Mouse (Mus musculus): ENCODE measurements around the gene Telo2. TPM values are rescaled to one million over a fixed set of nuclear protein-coding genes. Genes with fewer than 3 reads are reported as not detected.

Gene Telo2
- polyA plus RNA-seq, 1 experiment from 2014 or later, result 8.7 TPM

DNA sequence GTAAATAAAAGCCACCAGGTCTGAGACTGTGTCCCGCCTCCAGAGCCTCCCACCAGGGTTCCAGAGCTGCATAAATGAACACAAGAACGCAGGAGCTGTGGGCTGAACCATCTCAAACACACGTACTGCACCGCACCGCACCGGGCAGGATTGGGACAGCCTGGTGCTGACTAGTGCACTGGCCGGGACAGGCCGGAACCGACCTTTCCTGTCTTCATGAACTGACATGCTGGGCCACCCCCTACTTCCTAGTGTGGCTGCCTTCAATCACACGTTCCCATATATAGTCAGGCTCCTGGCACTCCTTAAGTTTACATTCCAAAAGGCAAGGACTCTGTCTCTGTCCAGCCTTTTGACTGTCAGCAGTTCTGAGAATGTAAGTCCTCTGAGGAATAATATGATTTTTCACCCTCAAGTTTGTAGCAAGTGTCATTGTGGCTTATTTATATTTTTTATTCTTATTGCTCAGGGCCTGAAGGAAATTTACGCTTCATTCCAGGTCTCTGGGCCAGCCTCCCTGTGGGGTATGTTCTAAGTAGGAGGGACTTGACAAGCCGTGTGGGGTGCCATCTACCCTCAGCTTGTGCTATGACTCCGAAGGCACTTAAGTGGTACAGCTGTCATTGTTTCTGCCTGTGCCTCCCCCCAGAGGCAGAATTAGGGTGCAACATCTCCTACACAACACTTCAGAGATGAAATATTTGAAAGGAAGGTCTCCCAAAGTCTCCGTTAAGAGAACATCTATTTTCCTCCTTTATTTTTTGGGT lies 33.5 kb downstream of the Telo2 start:
- Histone ChIP-seq H3K4me3 (ENCODE audit: low read depth, low read length) (no peak overlapping the region), H3K27ac (ENCODE audit: low read depth, low read length) (peak overlapping the region; percentile 73), H3K4me1 (replicated peaks; ENCODE audit: control insufficient read depth, insufficient read depth, low read length) (no peaks in the 10 kb centered on the region), H3K36me3 (ENCODE audit: control insufficient read depth, insufficient read depth) (peaks cover 1% of the 10 kb centered on the region; the same call in 1 of the 2 replicates), H3K27me3 (replicated peaks; ENCODE audit: control insufficient read depth, insufficient read depth, low read length) (no peaks in the 10 kb centered on the region), H3K9me3 (ENCODE audit: control insufficient read depth) (no peaks in the 10 kb centered on the region), H3K9ac (ENCODE audit: low read depth, low read length) (no peak overlapping the region), H3K4me2 (replicated peaks; ENCODE audit: low read depth) (peak overlapping the region; percentile 17)
- WGBS, result 41% methylated on average over 14 of the region's 14 CpGs
- TF ChIP-seq CTCF (IDR thresholded peaks at IDR 0.05; ENCODE audit: low read depth), result peak; percentile 53
- peak; percentile 62; the same call in 1 of the 2 replicates for ATAC-seq

DNA sequence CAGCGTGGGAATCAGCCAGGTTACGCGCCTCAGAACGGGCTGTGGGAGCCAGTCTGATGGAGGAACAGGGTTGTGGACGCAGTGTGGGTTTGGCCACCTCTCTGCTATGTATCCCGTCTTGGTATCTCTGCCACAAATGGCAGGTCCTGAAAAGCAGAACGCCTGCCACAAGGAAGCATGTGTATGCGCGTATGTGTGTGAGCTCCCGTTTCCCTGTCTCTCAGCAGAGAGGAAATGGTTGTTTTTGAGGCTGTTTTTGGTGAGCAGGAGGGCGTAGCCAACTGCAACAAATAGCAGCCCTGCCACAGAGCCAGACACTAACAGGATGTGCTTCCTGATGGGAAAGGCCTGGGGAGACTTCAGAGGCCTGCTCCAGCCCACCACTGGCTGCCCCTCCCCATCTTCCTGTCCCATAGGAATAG lies 34.8 kb downstream of the Telo2 start:
- H3K27me3 ChIP-seq (replicated peaks; ENCODE audit: control insufficient read depth, insufficient read depth, low read length), result no peaks in the 10 kb centered on the region
- H3K36me3 ChIP-seq (ENCODE audit: control insufficient read depth, insufficient read depth), result peaks cover 6% of the 10 kb centered on the region; the same call in 1 of the 2 replicates
- 62% methylated on average over 11 of the region's 11 CpGs for WGBS
- ATAC-seq, result no peak
- H3K9me3 ChIP-seq (ENCODE audit: control insufficient read depth), result no peaks in the 10 kb centered on the region
- peak overlapping the region; percentile 55 for H3K4me2 ChIP-seq (replicated peaks; ENCODE audit: low read depth)
- TF ChIP-seq CTCF (IDR thresholded peaks at IDR 0.05; ENCODE audit: low read depth), result no peak
- peak overlapping the region; percentile 74 for H3K27ac ChIP-seq (ENCODE audit: low read depth, low read length)
- peak overlapping the region; percentile 38 for H3K4me3 ChIP-seq (ENCODE audit: low read depth, low read length)
- no peaks in the 10 kb centered on the region for H3K4me1 ChIP-seq (replicated peaks; ENCODE audit: control insufficient read depth, insufficient read depth, low read length)
- peak overlapping the region; percentile 40; the same call in 1 of the 2 replicates for H3K9ac ChIP-seq (ENCODE audit: low read depth, low read length)

DNA sequence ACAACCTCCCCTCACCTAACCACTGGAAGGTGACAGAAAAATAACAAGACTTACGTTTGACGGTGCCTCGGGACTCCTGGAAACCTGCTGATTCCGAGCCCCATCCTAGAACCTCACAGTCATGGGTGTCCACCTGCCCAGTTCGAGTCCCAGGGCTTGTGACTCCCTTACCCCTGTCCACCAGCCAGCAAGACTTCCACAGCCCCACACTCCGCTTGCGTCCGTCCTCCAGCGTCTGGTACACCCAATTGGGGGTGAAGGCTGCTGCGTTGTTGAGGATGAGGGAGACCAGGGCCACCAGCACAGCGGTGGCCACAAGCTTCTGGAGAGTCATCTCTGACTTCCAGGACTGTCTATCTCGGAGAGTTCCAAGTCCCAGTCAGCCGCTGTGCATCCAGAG lies 35.6 kb downstream of the Telo2 start:
- H3K4me1 ChIP-seq (replicated peaks; ENCODE audit: control insufficient read depth, insufficient read depth, low read length), result no peaks in the 10 kb centered on the region
- 75% methylated on average over 13 of the region's 13 CpGs for WGBS
- no peaks in the 10 kb centered on the region for H3K9me3 ChIP-seq (ENCODE audit: control insufficient read depth)
- no peaks in the 10 kb centered on the region for H3K27me3 ChIP-seq (replicated peaks; ENCODE audit: control insufficient read depth, insufficient read depth, low read length)
- H3K4me3 ChIP-seq (ENCODE audit: low read depth, low read length), result peak overlapping the region; percentile 38
- H3K27ac ChIP-seq (ENCODE audit: low read depth, low read length), result peak overlapping the region; percentile 74; the same call in 1 of the 2 replicates
- H3K4me2 ChIP-seq (replicated peaks; ENCODE audit: low read depth), result peak overlapping the region; percentile 55
- TF ChIP-seq CTCF (IDR thresholded peaks at IDR 0.05; ENCODE audit: low read depth), result no peak
- H3K9ac ChIP-seq (ENCODE audit: low read depth, low read length), result peak overlapping the region; percentile 40
- ATAC-seq, result no peak
- peaks cover 6% of the 10 kb centered on the region; the same call in 1 of the 2 replicates for H3K36me3 ChIP-seq (ENCODE audit: control insufficient read depth, insufficient read depth)

DNA sequence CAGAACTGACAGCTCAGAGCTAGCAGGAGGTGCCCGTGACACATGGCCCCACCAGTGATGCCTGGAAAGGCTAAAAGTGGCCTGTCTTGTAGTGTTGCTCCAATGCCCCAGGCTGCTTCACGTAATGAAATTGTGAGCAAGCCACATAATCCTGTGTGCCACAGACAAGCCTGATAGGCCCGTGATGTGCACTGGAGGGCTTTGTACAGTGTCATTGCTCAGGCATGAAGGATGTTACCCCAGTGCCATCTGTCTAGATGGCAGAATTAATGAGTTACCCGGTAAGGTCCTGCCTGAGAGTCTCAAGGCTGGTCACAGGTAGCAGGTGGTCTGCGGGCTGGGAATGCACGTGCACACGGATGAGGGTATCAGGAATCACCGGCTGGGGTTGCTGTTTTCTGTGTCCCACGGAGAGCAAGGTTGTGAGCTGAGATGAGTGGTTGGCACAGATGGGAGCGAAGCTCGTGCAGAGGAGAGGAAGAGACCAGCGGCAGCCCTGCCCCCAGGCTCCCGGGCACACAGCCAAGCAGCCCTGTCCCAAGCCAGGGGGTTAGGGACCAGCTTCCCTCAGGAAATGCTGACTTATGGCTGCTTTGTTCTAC lies 37.9 kb downstream of the Telo2 start:
- no peaks in the 10 kb centered on the region for H3K4me1 ChIP-seq (replicated peaks; ENCODE audit: control insufficient read depth, insufficient read depth, low read length)
- H3K9me3 ChIP-seq (ENCODE audit: control insufficient read depth), result no peaks in the 10 kb centered on the region
- H3K36me3 ChIP-seq (ENCODE audit: control insufficient read depth, insufficient read depth), result peaks cover 6% of the 10 kb centered on the region; the same call in 1 of the 2 replicates
- peak overlapping the region; percentile 46 for H3K4me2 ChIP-seq (replicated peaks; ENCODE audit: low read depth)
- no peak for TF ChIP-seq CTCF (IDR thresholded peaks at IDR 0.05; ENCODE audit: low read depth)
- H3K27me3 ChIP-seq (replicated peaks; ENCODE audit: control insufficient read depth, insufficient read depth, low read length), result no peaks in the 10 kb centered on the region
- no peak overlapping the region for H3K9ac ChIP-seq (ENCODE audit: low read depth, low read length)
- no peak for ATAC-seq
- WGBS, result 63% methylated on average over 13 of the region's 13 CpGs
- H3K4me3 ChIP-seq (ENCODE audit: low read depth, low read length), result peak overlapping the region; percentile 38
- no peak overlapping the region for H3K27ac ChIP-seq (ENCODE audit: low read depth, low read length)

DNA sequence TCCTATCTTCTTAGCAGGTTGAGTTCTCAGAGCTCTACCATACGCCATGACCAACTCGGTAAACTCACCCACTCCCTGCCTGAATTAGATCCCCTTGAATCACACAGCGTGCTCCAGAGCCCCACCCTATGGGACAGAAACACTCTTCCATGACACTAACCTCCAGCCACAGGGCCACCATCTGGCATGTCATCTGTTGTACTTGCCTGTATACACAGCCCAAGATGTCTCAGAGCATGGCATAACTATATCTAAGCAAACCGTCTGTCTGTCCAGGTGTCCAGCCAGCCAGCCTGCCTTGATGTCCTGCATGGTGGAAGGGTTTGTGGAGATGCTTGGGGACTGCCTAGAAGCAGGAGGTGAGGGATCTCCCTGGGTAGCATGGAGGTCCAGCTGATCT lies 38.9 kb downstream of the Telo2 start:
- Histone ChIP-seq H3K4me1 (replicated peaks; ENCODE audit: control insufficient read depth, insufficient read depth, low read length) (no peaks in the 10 kb centered on the region), H3K4me3 (ENCODE audit: low read depth, low read length) (no peak overlapping the region), H3K27ac (ENCODE audit: low read depth, low read length) (no peak overlapping the region), H3K36me3 (ENCODE audit: control insufficient read depth, insufficient read depth) (peaks cover 6% of the 10 kb centered on the region; the same call in 1 of the 2 replicates), H3K4me2 (replicated peaks; ENCODE audit: low read depth) (peak overlapping the region; percentile 46; the same call in 1 of the 2 replicates), H3K9ac (ENCODE audit: low read depth, low read length) (no peak overlapping the region), H3K27me3 (replicated peaks; ENCODE audit: control insufficient read depth, insufficient read depth, low read length) (no peaks in the 10 kb centered on the region), H3K9me3 (ENCODE audit: control insufficient read depth) (no peaks in the 10 kb centered on the region)
- 77% methylated on average over 4 of the region's 4 CpGs for WGBS
- no peak for TF ChIP-seq CTCF (IDR thresholded peaks at IDR 0.05; ENCODE audit: low read depth)
- ATAC-seq, result no peak

DNA sequence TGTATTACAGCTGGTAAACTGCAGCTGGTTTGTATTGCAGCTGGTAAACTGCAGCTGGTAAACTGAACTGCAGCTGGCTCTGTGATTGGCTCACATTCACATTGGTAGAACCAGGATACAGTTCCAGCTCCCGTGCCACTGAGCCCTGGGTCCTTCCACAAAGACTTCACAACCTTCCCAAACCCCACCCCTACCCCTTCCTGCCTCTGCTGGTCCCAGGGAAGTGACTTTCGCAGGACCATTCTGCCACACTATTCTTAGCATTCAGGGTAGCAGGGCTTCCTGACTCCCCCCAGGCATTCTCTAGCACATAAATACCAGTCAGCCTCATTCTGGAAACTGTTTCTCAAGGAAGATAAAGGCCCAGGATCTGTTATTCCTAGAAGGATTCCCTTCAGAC lies 47.1 kb downstream of the Telo2 start:
- H3K9ac ChIP-seq (ENCODE audit: low read depth, low read length), result no peak overlapping the region
- H3K9me3 ChIP-seq (ENCODE audit: control insufficient read depth), result no peaks in the 10 kb centered on the region
- H3K4me3 ChIP-seq (ENCODE audit: low read depth, low read length), result no peak overlapping the region
- H3K4me2 ChIP-seq (replicated peaks; ENCODE audit: low read depth), result no peak overlapping the region
- no peaks in the 10 kb centered on the region for H3K27me3 ChIP-seq (replicated peaks; ENCODE audit: control insufficient read depth, insufficient read depth, low read length)
- 56% methylated on average over 2 of the region's 2 CpGs for WGBS
- no peaks in the 10 kb centered on the region for H3K4me1 ChIP-seq (replicated peaks; ENCODE audit: control insufficient read depth, insufficient read depth, low read length)
- H3K27ac ChIP-seq (ENCODE audit: low read depth, low read length), result no peak overlapping the region
- TF ChIP-seq CTCF (IDR thresholded peaks at IDR 0.05; ENCODE audit: low read depth), result no peak
- no peak for ATAC-seq
- H3K36me3 ChIP-seq (ENCODE audit: control insufficient read depth, insufficient read depth), result peaks cover 5% of the 10 kb centered on the region; the same call in 1 of the 2 replicates

All from intestine, postnatal 0 days (tissue).